Comparison of ENCODE assay signal across 14 mouse cellular contexts in the genomic region with DNA sequence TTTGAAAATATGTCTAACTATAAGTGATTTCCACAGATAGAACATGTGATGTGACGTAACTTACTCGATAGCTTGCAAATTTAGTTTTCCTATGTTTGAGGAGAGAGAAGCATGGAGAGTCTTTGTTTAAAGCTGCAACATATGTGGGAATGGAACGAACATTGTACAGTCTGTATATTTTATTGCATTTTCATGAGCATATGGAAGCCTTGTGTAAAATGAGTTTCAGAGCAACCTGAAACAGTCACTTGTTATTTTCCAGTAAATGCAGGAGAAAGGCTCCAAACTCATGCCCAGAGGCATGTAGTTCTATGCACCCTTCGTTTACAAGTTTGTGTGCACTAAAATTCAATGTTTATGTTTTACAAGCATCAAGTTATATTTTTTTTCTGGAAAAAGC.
"Had no signal": no experiment of that assay in that cellular context is flagged by ENCODE, and none has a peak within 500 bp of the region (broad histone marks: within the 10 kb centered on the region; RNA-seq: fewer than 3 reads in every experiment).

No protein-coding gene starts in this region.

- H3K9me3 ChIP-seq: midbrain, embryonic 10.5 days; midbrain, embryonic 13.5 days; midbrain, embryonic 15.5 days; neural tube, embryonic 12.5 days; stomach, embryonic 15.5 days had no signal

- ATAC-seq: liver, postnatal 0 days; midbrain, embryonic 13.5 days; midbrain, embryonic 15.5 days had no signal

- H3K9ac ChIP-seq: liver, postnatal 0 days; lung, embryonic 14.5 days; midbrain, embryonic 13.5 days; midbrain, embryonic 15.5 days; neural tube, embryonic 12.5 days; stomach, embryonic 15.5 days had no signal

- H3K4me3 ChIP-seq: midbrain, embryonic 10.5 days; midbrain, embryonic 13.5 days; midbrain, embryonic 15.5 days; neural tube, embryonic 12.5 days; stomach, embryonic 15.5 days had no signal

- DNase-seq: liver, postnatal 0 days; lung, embryonic 14.5 days; lung, postnatal 10 days; lung, postnatal 4 days; right cerebral cortex, postnatal 14 days; thymus, adult 2 months; thymus, postnatal 25 days; thymus, postnatal 4 days had no signal

- H3K36me3 ChIP-seq: midbrain, embryonic 10.5 days; midbrain, embryonic 13.5 days; midbrain, embryonic 15.5 days; neural tube, embryonic 12.5 days; stomach, embryonic 15.5 days had no signal

- H3K4me1 ChIP-seq: midbrain, embryonic 10.5 days; midbrain, embryonic 13.5 days; midbrain, embryonic 15.5 days; neural tube, embryonic 12.5 days; stomach, embryonic 15.5 days had no signal

- H3K27ac ChIP-seq: midbrain, embryonic 10.5 days; midbrain, embryonic 13.5 days; midbrain, embryonic 15.5 days; neural tube, embryonic 12.5 days; stomach, embryonic 15.5 days; stomach, postnatal 0 days had no signal

- H3K4me2 ChIP-seq: lung, embryonic 14.5 days; midbrain, embryonic 13.5 days; midbrain, embryonic 15.5 days; neural tube, embryonic 12.5 days; stomach, embryonic 15.5 days had no signal

- H3K27me3 ChIP-seq: midbrain, embryonic 13.5 days; midbrain, embryonic 15.5 days; neural tube, embryonic 12.5 days; stomach, embryonic 15.5 days had no signal
